Mouse (Mus musculus) limb, embryonic 10.5 days (tissue): ENCODE measurements at regions not wholly inside any gene's neighbourhood (a gene's known extent, or its start where the extent isn't known, plus 50 kb on each side); places are given as distances from the start of the nearest gene placed in this dataset.
A peak's percentile ranks its signal among the peaks of the same experiment; 100 is the strongest.

ENCODE experiments used
- DNase-seq: peaks from one replicate; pipeline ENCODE4 v3.0.0-alpha.2; 2017; ENCODE audit warnings: low spot score
- H3K27ac ChIP-seq: fragments of 300-500 bp; sonication (generic); 2 replicates; pipeline ENCODE4 v1.5.1; 2016; ENCODE audit warnings: mild to moderate bottlenecking
- H3K27me3 ChIP-seq: fragments of 300-500 bp; sonication (generic); 2 replicates; pipeline ENCODE4 v1.6.1; 2016; ENCODE audit warnings: low read depth, mild to moderate bottlenecking; ENCODE audit not compliant: poor library complexity, severe bottlenecking
- H3K36me3 ChIP-seq: fragments of 300-500 bp; sonication (generic); 2 replicates; pipeline ENCODE4 v1.6.1; 2016; ENCODE audit warnings: mild to moderate bottlenecking, moderate library complexity
- H3K4me1 ChIP-seq: fragments of 300-500 bp; sonication (generic); 2 replicates; pipeline ENCODE4 v1.6.1; 2016
- H3K4me3 ChIP-seq: fragments of 300-500 bp; sonication (generic); 2 replicates; pipeline ENCODE4 v1.5.1; 2016; ENCODE audit warnings: mild to moderate bottlenecking, moderate library complexity
- H3K9me3 ChIP-seq: fragments of 300-500 bp; sonication (generic); replicated peaks from 2 replicates; pipeline ENCODE4 v1.6.1; 2016; ENCODE audit warnings: mild to moderate bottlenecking
- WGBS: fragments of 180-500 bp; shearing (Covaris S2); methylation state at CpG from one replicate; pipeline ENCODE4 v1.1.7; 2016; 5-methylcytosine and 5-hydroxymethylcytosine counted together

- Histone ChIP-seq H3K4me1 (peaks cover 7% of the 10 kb centered on the region), H3K27me3 (no peaks in the 10 kb centered on the region), H3K27ac (no peak overlapping the region), H3K36me3 (no peaks in the 10 kb centered on the region), H3K4me3 (no peak overlapping the region), H3K9me3 (no peaks in the 10 kb centered on the region)
- WGBS: 54% methylated on average over 5 of the region's 5 CpGs
- DNase-seq: no peak
Observed at GRCm38 (mm10) chr15:31673038-31673437, 71.4 kb downstream of the Fam173b start.

- no peaks in the 10 kb centered on the region for H3K9me3 ChIP-seq
- H3K27ac ChIP-seq: no peak overlapping the region
- peaks cover 7% of the 10 kb centered on the region for H3K4me1 ChIP-seq
- no peak for DNase-seq
- no peaks in the 10 kb centered on the region for H3K36me3 ChIP-seq
- 47% methylated on average over 7 of the region's 7 CpGs for WGBS
- H3K4me3 ChIP-seq: no peak overlapping the region
- no peaks in the 10 kb centered on the region for H3K27me3 ChIP-seq
Observed at GRCm38 (mm10) chr15:31676771-31677191, 75.1 kb downstream of the Fam173b start.

GRCm38 (mm10) chr15:31693109-31693508, 91.5 kb downstream of the Fam173b start:
- Histone ChIP-seq H3K4me1 (no peaks in the 10 kb centered on the region), H3K4me3 (no peak overlapping the region), H3K9me3 (no peaks in the 10 kb centered on the region), H3K36me3 (no peaks in the 10 kb centered on the region), H3K27ac (no peak overlapping the region), H3K27me3 (no peaks in the 10 kb centered on the region)
- DNase-seq: no peak
- 89% methylated on average over 3 of the region's 3 CpGs for WGBS

GRCm38 (mm10) chr15:31694877-31695671, 93.4 kb downstream of the Fam173b start:
- no peaks in the 10 kb centered on the region for H3K27me3 ChIP-seq
- H3K4me3 ChIP-seq: no peak overlapping the region
- H3K4me1 ChIP-seq: no peaks in the 10 kb centered on the region
- no peak overlapping the region for H3K27ac ChIP-seq
- DNase-seq: no peak
- no peaks in the 10 kb centered on the region for H3K36me3 ChIP-seq
- 90% methylated on average over 8 of the region's 8 CpGs for WGBS
- no peaks in the 10 kb centered on the region for H3K9me3 ChIP-seq

- no peaks in the 10 kb centered on the region for H3K9me3 ChIP-seq
Observed at GRCm38 (mm10) chr15:31703400-31703799, 101.7 kb downstream of the Fam173b start.

GRCm38 (mm10) chr15:31707416-31707815, 105.8 kb downstream of the Fam173b start:
- Histone ChIP-seq H3K27me3 (no peaks in the 10 kb centered on the region), H3K36me3 (no peaks in the 10 kb centered on the region), H3K4me3 (no peak overlapping the region), H3K4me1 (no peaks in the 10 kb centered on the region), H3K9me3 (no peaks in the 10 kb centered on the region), H3K27ac (no peak overlapping the region)
- WGBS: 100% methylated on average over 1 of the region's 1 CpGs
- no peak for DNase-seq

More at GRCm38 (mm10) chr15:31703400-31703799, 101.7 kb downstream of the Fam173b start:
- no peak overlapping the region for H3K4me3 ChIP-seq
- WGBS: 89% methylated on average over 2 of the region's 2 CpGs
- H3K27ac ChIP-seq: no peak overlapping the region
- H3K4me1 ChIP-seq: no peaks in the 10 kb centered on the region
- no peaks in the 10 kb centered on the region for H3K36me3 ChIP-seq
- H3K27me3 ChIP-seq: no peaks in the 10 kb centered on the region
- DNase-seq: no peak

- Histone ChIP-seq H3K4me3 (no peak overlapping the region), H3K27ac (no peak overlapping the region), H3K36me3 (no peaks in the 10 kb centered on the region), H3K4me1 (peaks cover 7% of the 10 kb centered on the region), H3K9me3 (no peaks in the 10 kb centered on the region), H3K27me3 (no peaks in the 10 kb centered on the region)
- DNase-seq: no peak
- WGBS: 79% methylated on average over 1 of the region's 1 CpGs
Observed at GRCm38 (mm10) chr15:31721019-31721418, 119.4 kb downstream of the Fam173b start.

- Histone ChIP-seq H3K4me3 (no peak overlapping the region), H3K27ac (no peak overlapping the region), H3K9me3 (no peaks in the 10 kb centered on the region), H3K27me3 (no peaks in the 10 kb centered on the region), H3K36me3 (no peaks in the 10 kb centered on the region), H3K4me1 (peaks cover 7% of the 10 kb centered on the region)
- DNase-seq: no peak
- 89% methylated on average over 5 of the region's 5 CpGs for WGBS
Observed at GRCm38 (mm10) chr15:31722429-31722828, 120.8 kb downstream of the Fam173b start.

- 78% methylated on average over 11 of the region's 11 CpGs for WGBS
- Histone ChIP-seq H3K4me3 (no peak overlapping the region), H3K27ac (no peak overlapping the region), H3K36me3 (no peaks in the 10 kb centered on the region), H3K4me1 (peaks cover 7% of the 10 kb centered on the region), H3K9me3 (no peaks in the 10 kb centered on the region), H3K27me3 (no peaks in the 10 kb centered on the region)
- no peak for DNase-seq
Observed at GRCm38 (mm10) chr15:31724252-31724651, 122.6 kb downstream of the Fam173b start.

- WGBS: 90% methylated on average over 9 of the region's 9 CpGs
- H3K27ac ChIP-seq: no peak overlapping the region
- no peak for DNase-seq
- H3K9me3 ChIP-seq: no peaks in the 10 kb centered on the region
- H3K36me3 ChIP-seq: no peaks in the 10 kb centered on the region
- H3K4me3 ChIP-seq: no peak overlapping the region
- H3K27me3 ChIP-seq: no peaks in the 10 kb centered on the region
- H3K4me1 ChIP-seq: peaks cover 28% of the 10 kb centered on the region
Observed at GRCm38 (mm10) chr15:31729133-31729532, 127.5 kb downstream of the Fam173b start.

- Histone ChIP-seq H3K4me3 (no peak overlapping the region), H3K9me3 (no peaks in the 10 kb centered on the region; the same call in 1 of the 2 replicates), H3K4me1 (peaks cover 6% of the 10 kb centered on the region), H3K27me3 (no peaks in the 10 kb centered on the region), H3K36me3 (no peaks in the 10 kb centered on the region), H3K27ac (no peak overlapping the region)
- WGBS: 23% methylated on average over 4 of the region's 4 CpGs
- peak; percentile 33 for DNase-seq
Observed at GRCm38 (mm10) chr15:31741686-31742085, 140.0 kb downstream of the Fam173b start.

GRCm38 (mm10) chr15:31744570-31744969, 142.9 kb downstream of the Fam173b start:
- Histone ChIP-seq H3K27me3 (no peaks in the 10 kb centered on the region), H3K4me1 (peaks cover 6% of the 10 kb centered on the region), H3K4me3 (no peak overlapping the region), H3K36me3 (no peaks in the 10 kb centered on the region), H3K27ac (no peak overlapping the region), H3K9me3 (no peaks in the 10 kb centered on the region)
- WGBS: 85% methylated on average over 2 of the region's 2 CpGs
- no peak for DNase-seq

GRCm38 (mm10) chr15:31752632-31753031, 151.0 kb downstream of the Fam173b start:
- DNase-seq: no peak

More at GRCm38 (mm10) chr15:31752632-31753031, 151.0 kb downstream of the Fam173b start:
- Histone ChIP-seq H3K9me3 (no peaks in the 10 kb centered on the region), H3K27ac (no peak overlapping the region), H3K36me3 (no peaks in the 10 kb centered on the region), H3K4me3 (no peak overlapping the region), H3K4me1 (peaks cover 11% of the 10 kb centered on the region), H3K27me3 (no peaks in the 10 kb centered on the region)
- WGBS: 74% methylated on average over 2 of the region's 2 CpGs
